Mouse (Mus musculus) left cerebral cortex, postnatal 10 days (tissue): ENCODE data around the gene Vmn1r178. TPM values are rescaled to one million over a fixed set of nuclear protein-coding genes. Genes with fewer than 3 reads are reported as not detected.
"Not testable (repeated sequence)": the region's sequence is repeated elsewhere in the genome, so short reads cannot be mapped to it uniquely, and the experiment has no call there.

Experiments used
- DNase-seq, 2 experiments: peaks; one replicate each; pipeline ENCODE4 v3.0.0; 2021 to 2022; ENCODE audit warnings: low spot score in 2 of 2, mixed read lengths in 1 of 2; ENCODE audit errors: extremely low spot score in 1 of 2
- intact Hi-C: fragments of 180-260 bp; cut with DNase I; formaldehyde crosslinking; loops from one replicate; pipeline ENCODE4 v1.15.1; 2025
- total RNA-seq, 2 experiments: library from RNA; stranded (reverse); gene quantifications; 2 replicates each; pipeline ENCODE4 v1.2.3; 2021

Gene Vmn1r178
- total RNA-seq: not detected

DNA sequence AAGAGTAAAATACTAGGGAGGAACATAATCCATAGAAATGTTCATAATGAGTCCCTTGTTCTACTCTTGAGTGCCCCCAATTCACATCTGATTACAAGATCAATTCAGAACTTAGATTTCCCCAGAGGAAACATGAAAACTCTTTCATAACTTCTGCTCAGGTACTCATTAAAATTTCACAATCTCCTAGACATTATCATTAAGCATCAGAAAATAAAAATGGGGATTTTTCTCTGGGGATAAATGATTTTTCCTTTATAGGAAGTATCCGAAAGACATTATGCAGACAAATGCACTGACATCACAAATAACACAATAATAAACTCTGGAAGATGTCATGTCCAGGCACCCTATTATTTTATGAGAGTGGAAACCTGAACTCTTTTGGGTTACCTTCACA is at the start of gene Vmn1r178:
Gene Vmn1r178 (plus strand): TSS at position 301 of the 400 bp plus-strand sequence.
- no peak for DNase-seq
- intact Hi-C loops: no loop called here

DNA sequence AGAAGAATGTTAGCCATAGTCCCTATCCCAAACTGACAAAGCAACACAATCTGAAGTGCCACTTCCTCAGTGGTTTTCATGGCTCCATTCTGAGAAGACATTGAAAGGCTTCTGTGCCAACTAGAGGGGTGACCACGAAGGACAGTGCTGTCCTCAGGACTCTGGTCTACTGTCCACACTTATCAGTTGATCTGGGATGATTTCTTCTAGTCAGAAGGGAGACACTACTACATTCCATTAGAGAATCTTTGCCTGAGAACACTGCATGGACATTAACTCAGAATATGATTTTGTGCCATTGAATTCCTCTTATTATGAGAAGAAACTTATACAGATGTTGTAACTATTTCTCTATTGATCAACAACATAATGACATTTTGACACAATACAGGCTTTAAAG is 25.5 kb upstream of the Vmn1r178 start, which contains the start of gene Vmn1r177:
Gene Vmn1r177 (minus strand): TSS at position 101 of the 400 bp plus-strand sequence.
- not testable (repeated sequence) for DNase-seq

DNA sequence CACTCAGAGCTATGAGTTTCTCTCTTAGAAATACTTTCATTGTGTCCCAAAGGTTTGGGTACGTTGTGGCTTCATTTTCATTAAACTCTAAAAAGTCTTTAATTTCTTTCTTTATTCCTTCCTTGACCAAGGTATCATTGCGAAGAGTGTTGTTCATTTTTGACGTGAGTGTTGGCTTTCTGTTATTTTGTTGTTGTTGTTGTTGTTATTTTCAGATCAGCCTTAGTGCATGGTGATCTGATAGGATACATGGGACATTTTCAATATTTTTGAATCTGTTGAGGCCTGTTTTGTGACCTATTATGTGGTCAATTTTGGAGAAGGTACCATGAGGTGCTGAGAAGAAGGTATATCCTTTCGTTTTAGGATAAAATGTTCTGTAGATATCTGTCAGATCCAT is 14.9 kb upstream of the Vmn1r178 start:
- DNase-seq, intact Hi-C loops: not testable (repeated sequence)

More for the DNA sequence above, 25.5 kb upstream of the Vmn1r178 start, which contains the start of gene Vmn1r177:
- intact Hi-C loops: not testable (repeated sequence)

DNA sequence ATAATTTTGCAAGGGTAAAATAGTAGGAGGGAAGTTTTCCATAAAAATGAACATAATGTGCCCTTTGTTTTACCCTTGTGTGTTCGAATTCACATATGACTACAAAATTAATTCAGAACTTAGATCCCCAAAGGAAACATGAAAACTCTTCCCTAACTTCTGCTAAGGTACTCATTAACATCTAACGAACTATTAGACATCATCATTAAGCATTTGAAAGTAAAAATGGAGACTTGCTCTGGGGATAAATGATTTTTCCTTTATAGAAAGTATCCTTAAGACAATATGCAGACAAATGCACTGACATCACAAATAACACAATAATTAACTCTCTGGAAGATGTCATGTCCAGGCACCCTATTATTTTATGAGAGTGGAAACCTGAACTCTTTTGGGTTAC is 34.9 kb downstream of the Vmn1r178 start, which contains the start of gene Vmn1r179:
Gene Vmn1r179 (plus strand): TSS at position 301 of the 400 bp plus-strand sequence.
- intact Hi-C loops: no loop called here
- no peak for DNase-seq

Other genes starting within 250 kb of the Vmn1r178 start
- gene Vmn1r172, start 233.7 kb upstream of the Vmn1r178 start, total RNA-seq: not detected
- gene Vmn1r173, start 191.3 kb upstream of the Vmn1r178 start, total RNA-seq: not detected
- not detected for gene Vmn1r174, start 139.7 kb upstream of the Vmn1r178 start, total RNA-seq
- not detected for gene Vmn1r175, start 81.4 kb upstream of the Vmn1r178 start, total RNA-seq
- gene Vmn1r176, start 54.6 kb upstream of the Vmn1r178 start, total RNA-seq: not detected
- not detected for gene Vmn1r177, start 25.6 kb upstream of the Vmn1r178 start, total RNA-seq
- not detected for gene Vmn1r179, start 35.0 kb downstream of the Vmn1r178 start, total RNA-seq
- gene Vmn1r180, start 58.6 kb downstream of the Vmn1r178 start, total RNA-seq: not detected
- gene Vmn1r181, start 82.6 kb downstream of the Vmn1r178 start, total RNA-seq: not detected
- gene V1rd19, start 109.7 kb downstream of the Vmn1r178 start, total RNA-seq: not detected
- gene Vmn1r183, start 161.2 kb downstream of the Vmn1r178 start, total RNA-seq: not detected
- gene Zfp180, start 189.9 kb downstream of the Vmn1r178 start, total RNA-seq: 10 to 100 TPM; 30.3 to 31.3 TPM
- 1 to 10 TPM; 8.7 to 8.8 TPM for gene Zfp112, start 220.3 kb downstream of the Vmn1r178 start, total RNA-seq
- gene Zfp235, start 242.2 kb downstream of the Vmn1r178 start, total RNA-seq: 10 to 100 TPM; 18.3 to 19.5 TPM